Mouse (Mus musculus) cerebellum, adult 2 months (tissue): ENCODE data around the gene Lrmda.

Experiments
- CTCF ChIP-seq: fragments of 200-500 bp; IDR thresholded peaks from 2 replicates; pipeline ENCODE4 v1.5.1; 2011; ENCODE audit warnings: low read depth, mild to moderate bottlenecking, control low read depth, low read length, moderate library complexity, borderline replicate concordance; ENCODE audit not compliant: insufficient read depth
- POLR2A ChIP-seq: fragments of 200-500 bp; IDR thresholded peaks from 2 replicates; pipeline ENCODE4 v1.6.1; 2011; ENCODE audit warnings: low read length, control low read depth, borderline replicate concordance; ENCODE audit not compliant: insufficient read depth

DNA sequence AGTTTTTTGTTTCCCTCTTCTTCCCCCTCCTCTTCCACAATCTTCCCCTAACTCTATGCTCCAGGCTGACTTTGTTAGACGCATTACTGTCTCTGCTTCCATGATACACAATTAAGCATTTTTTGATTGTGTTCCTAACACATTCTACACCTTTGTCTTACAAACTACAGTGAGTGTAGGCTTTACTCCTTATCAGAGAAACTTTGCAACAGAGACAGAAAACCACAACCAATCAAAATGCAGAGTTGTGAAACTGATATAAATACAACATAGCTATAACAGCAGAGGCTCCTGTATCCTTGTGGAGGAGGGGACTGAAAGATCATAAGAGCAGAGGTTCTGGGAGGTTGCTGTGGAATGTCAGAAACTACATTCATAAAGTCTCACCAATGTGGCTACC lies 933.5 kb downstream of the Lrmda start:
- TF ChIP-seq CTCF (no peak), POLR2A (no peak)
